Mouse (Mus musculus) olfactory bulb, adult 2 months (tissue): ENCODE measurements around the gene Itgad.

Experiments
- CTCF ChIP-seq: fragments of 200-500 bp; IDR thresholded peaks from 2 replicates; pipeline ENCODE4 v1.5.1; 2012; ENCODE audit warnings: low read depth, mild to moderate bottlenecking, low read length, moderate library complexity; ENCODE audit not compliant: insufficient read depth
- POLR2A ChIP-seq: fragments of 200-500 bp; IDR thresholded peaks from 2 replicates; pipeline ENCODE4 v1.6.1; 2012; ENCODE audit warnings: mild to moderate bottlenecking, low read depth, low read length, moderate library complexity; ENCODE audit not compliant: insufficient read depth

DNA sequence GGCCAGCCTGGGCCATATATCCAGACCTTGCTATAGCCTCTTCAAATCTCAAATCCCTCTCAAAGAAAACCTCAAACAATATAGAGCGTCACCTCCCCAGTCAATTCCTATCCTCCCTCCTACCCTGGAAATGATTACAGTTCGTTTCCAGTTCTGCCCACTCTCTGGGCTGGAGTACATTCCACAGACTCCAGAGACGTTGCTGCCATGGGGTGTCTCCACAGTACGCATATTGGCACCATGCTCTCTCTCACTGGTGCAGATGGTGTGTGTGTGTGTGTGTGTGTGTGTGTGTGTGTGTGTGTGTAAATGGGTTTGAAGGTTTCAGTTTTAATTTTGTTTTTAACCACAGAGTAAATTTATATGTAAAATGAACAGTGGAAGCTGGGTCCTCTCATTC lies 48.9 kb upstream of the Itgad start:
- no peak for TF ChIP-seq CTCF
- no peak for TF ChIP-seq POLR2A
